Mouse (Mus musculus) layer of hippocampus, postnatal 10 days (tissue): ENCODE data around the gene Zan. TPM values are rescaled to one million over a fixed set of nuclear protein-coding genes. Genes with fewer than 3 reads are reported as not detected.
A peak's percentile ranks its signal among the peaks of the same experiment; 100 is the strongest.

Experiments used
- DNase-seq, 2 experiments: peaks; one replicate each; pipeline ENCODE4 v3.0.0; 2021; ENCODE audit warnings: low spot score in 2 of 2
- total RNA-seq, 2 experiments: library from RNA; stranded (reverse); gene quantifications; 2 replicates each; pipeline ENCODE4 v1.2.3; 2021

The Zan gene
- total RNA-seq, 2 experiments from 2014 or later, result 0.36 to 0.43 TPM

- DNase-seq, result no peak
Observed at GRCm38 (mm10) chr5:137352011-137352975, 124.6 kb downstream of the Zan start.

- DNase-seq, result no peak
Observed at GRCm38 (mm10) chr5:137351394-137351793, 125.5 kb downstream of the Zan start.

- no peak for DNase-seq
Observed at GRCm38 (mm10) chr5:137351058-137351380, 125.8 kb downstream of the Zan start.

GRCm38 (mm10) chr5:137350205-137351057, 126.4 kb downstream of the Zan start:
- no peak for DNase-seq

- peak; percentile 63 to 75 for DNase-seq
Observed at GRCm38 (mm10) chr5:137349384-137350204, 127.3 kb downstream of the Zan start, which contains the start of gene Ephb4. Gene Ephb4, plus strand, starts transcription at chr5:137350109.

GRCm38 (mm10) chr5:137348482-137349383, 128.1 kb downstream of the Zan start:
- no peak for DNase-seq

DNA sequence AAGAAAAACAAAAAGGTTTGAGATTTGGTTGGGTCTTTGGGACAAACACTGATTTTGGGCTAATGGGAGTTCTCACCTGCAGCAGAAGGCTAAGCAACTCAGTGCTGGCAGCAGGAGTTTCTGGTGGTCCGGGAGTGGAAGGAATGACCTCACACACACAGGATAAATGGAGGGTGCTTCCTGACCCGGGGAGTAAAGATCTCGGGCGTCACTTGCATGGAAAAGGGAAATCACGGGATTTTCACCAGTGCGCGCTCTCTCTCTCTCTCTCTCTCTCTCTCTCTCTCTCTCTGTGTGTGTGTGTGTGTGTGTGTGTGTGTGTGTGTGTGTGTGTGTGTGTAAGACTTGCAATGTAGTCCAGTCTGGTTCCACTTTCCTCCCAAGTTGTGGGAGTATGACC, 129.0 kb downstream of the Zan start:
- no peak for DNase-seq

DNA sequence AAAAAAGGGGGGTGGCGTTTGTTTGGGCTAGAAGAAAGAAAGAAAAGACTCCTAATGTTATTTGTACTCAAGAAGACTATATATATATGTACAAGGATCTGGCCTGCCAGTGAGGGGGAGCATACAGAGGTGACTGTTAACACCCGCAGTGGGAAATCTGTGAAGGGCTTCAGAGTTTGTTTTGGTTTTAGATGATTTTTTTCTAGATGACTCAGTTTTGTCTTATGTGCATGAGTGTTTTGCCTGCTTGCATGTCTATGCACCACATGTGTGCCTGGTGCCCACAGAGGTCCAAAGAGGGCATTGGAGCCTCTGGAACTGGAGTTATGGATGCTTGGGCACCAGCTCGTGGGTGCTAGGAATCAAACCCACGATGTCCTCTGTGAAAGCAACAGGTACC, 129.9 kb downstream of the Zan start:
- DNase-seq, result no peak

- no peak for DNase-seq
Observed at GRCm38 (mm10) chr5:137346388-137346787, 130.5 kb downstream of the Zan start.

- DNase-seq, result no peak
Observed at GRCm38 (mm10) chr5:137345821-137346220, 131.0 kb downstream of the Zan start.

DNA sequence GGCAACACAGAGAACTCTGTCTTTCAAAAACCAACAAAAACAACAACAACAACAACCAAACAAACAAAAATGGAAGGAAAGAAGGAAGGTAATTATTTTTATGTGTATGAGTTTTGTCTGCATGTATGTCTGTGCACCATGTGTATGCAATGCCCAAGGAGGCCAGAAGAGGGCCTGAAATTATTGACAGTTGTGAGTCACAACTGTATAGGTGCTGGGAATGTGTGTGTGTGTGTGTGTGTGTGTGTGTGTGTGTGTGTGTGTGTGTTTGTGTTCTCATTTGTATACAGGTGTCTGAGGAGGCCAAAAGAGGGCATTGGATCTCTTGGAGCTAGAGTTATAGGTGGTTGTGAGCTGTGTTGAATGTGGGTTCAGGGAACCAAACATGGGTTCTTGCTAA, 133.0 kb downstream of the Zan start:
- DNase-seq, result no peak

- no peak for DNase-seq
Observed at GRCm38 (mm10) chr5:137343412-137343811, 133.5 kb downstream of the Zan start.

- DNase-seq, result no peak
Observed at GRCm38 (mm10) chr5:137342407-137343012, 134.4 kb downstream of the Zan start.

- no peak for DNase-seq
Observed at GRCm38 (mm10) chr5:137340222-137340621, 136.6 kb downstream of the Zan start.

DNA sequence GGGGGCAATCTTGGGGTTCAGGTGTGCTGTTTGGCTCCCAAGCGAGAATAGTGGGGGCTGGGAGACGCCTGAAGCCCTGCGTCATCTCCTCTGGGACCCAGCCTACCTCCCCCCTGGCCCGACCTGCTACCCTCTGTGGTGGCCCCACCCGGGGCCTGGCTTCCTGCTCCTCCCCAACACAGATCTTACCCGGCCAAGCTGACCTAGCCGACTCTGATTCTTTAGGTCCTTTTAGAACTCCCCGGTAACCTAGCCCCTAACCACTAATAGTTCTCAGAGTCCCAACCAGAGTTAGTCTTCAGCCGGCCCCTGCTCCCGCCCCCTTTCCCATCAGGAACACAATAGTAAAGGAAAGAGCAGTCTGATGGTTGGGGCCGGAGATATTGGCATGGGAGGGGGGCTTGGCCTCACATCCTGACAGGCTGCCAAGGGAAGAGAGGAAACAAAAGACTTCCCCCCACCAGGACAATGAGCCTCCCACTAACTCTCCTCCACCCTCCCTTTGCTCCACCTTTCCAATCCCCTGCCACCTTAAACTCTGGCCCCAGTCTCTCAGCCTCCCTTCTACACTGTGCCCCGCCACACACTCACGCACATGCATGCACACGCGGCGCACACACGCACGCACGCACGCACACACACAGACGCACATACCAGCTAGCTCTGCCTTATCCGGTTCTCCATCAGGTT, 137.4 kb downstream of the Zan start:
- peak; percentile 30 to 46 for DNase-seq

GRCm38 (mm10) chr5:137338663-137339289, 138.1 kb downstream of the Zan start:
- peak; percentile 40 to 54 for DNase-seq

DNA sequence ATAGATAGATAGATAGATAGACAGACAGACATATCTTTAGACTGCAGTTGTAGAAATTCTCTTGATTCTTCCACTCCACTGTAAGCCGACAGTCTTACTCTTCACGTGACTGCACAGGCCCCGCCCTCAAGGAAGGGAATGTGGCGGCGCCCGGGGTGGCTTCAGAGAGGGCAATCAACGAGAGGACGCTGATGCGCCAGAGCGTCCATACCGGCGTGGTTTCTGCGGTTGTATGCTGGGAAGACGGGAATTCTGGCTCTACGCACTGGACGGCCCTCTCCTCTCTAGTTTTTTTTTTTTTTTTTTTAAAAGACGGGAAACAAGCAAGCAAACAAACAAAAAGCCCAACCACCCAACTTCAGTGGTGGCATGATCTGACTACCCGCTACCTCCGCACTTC, 138.6 kb downstream of the Zan start:
- DNase-seq, result peak; percentile 83 to 89

- DNase-seq, result no peak
Observed at GRCm38 (mm10) chr5:137337190-137337589, 139.7 kb downstream of the Zan start.

GRCm38 (mm10) chr5:137335066-137335465, 141.8 kb downstream of the Zan start:
- no peak for DNase-seq
